Mouse (Mus musculus): ENCODE measurements around the gene Plcb4. TPM values are rescaled to one million over a fixed set of nuclear protein-coding genes. Genes with fewer than 3 reads are reported as not detected.

Plcb4 gene
- polyA plus RNA-seq, 1 experiment from 2014 or later = 14.5 TPM

GRCm38 (mm10) chr2:135773194-135773972, 114.6 kb downstream of the Plcb4 start:
- no peak for ATAC-seq (ENCODE audit: low FRiP score)
- peak; percentile 78 for DNase-seq (ENCODE audit: low spot score, missing footprints)
- Histone ChIP-seq H3K4me2 (no peak overlapping the region), H3K9me3 (ENCODE audit: control insufficient read depth, low read length) (no peaks in the 10 kb centered on the region), H3K9ac (ENCODE audit: low read length) (no peak overlapping the region), H3K4me1 (ENCODE audit: control insufficient read depth, insufficient read depth, low read length) (no peaks in the 10 kb centered on the region; the same call in 1 of the 2 replicates), H3K36me3 (ENCODE audit: control insufficient read depth, insufficient read depth, low read length) (no peaks in the 10 kb centered on the region), H3K4me3 (ENCODE audit: low read depth, low read length) (no peak overlapping the region), H3K27ac (ENCODE audit: low read depth, low read length) (no peak overlapping the region), H3K27me3 (ENCODE audit: control insufficient read depth, insufficient read depth, low read length) (no peaks in the 10 kb centered on the region)
- WGBS = 68% methylated on average over 10 of the region's 10 CpGs

- WGBS = 83% methylated on average over 4 of the region's 4 CpGs
- no peak overlapping the region for H3K4me2 ChIP-seq
- no peak overlapping the region for H3K27ac ChIP-seq (ENCODE audit: low read depth, low read length)
- no peak overlapping the region for H3K9ac ChIP-seq (ENCODE audit: low read length)
- no peaks in the 10 kb centered on the region for H3K36me3 ChIP-seq (ENCODE audit: control insufficient read depth, insufficient read depth, low read length)
- H3K27me3 ChIP-seq (ENCODE audit: control insufficient read depth, insufficient read depth, low read length) = no peaks in the 10 kb centered on the region
- ATAC-seq (ENCODE audit: low FRiP score) (no peak), DNase-seq (ENCODE audit: low spot score, missing footprints) (no peak)
- no peaks in the 10 kb centered on the region; the same call in 1 of the 2 replicates for H3K4me1 ChIP-seq (ENCODE audit: control insufficient read depth, insufficient read depth, low read length)
- no peaks in the 10 kb centered on the region for H3K9me3 ChIP-seq (ENCODE audit: control insufficient read depth, low read length)
- no peak overlapping the region for H3K4me3 ChIP-seq (ENCODE audit: low read depth, low read length)
Measured at GRCm38 (mm10) chr2:135775026-135775425, 116.2 kb downstream of the Plcb4 start.

- Histone ChIP-seq H3K4me2 (no peak overlapping the region), H3K9ac (ENCODE audit: low read length) (no peak overlapping the region), H3K9me3 (ENCODE audit: control insufficient read depth, low read length) (no peaks in the 10 kb centered on the region), H3K36me3 (ENCODE audit: control insufficient read depth, insufficient read depth, low read length) (no peaks in the 10 kb centered on the region), H3K4me3 (ENCODE audit: low read depth, low read length) (no peak overlapping the region), H3K4me1 (ENCODE audit: control insufficient read depth, insufficient read depth, low read length) (no peaks in the 10 kb centered on the region; the same call in 1 of the 2 replicates), H3K27me3 (ENCODE audit: control insufficient read depth, insufficient read depth, low read length) (no peaks in the 10 kb centered on the region), H3K27ac (ENCODE audit: low read depth, low read length) (no peak overlapping the region)
- peak; percentile 75 for DNase-seq (ENCODE audit: low spot score, missing footprints)
- WGBS = 91% methylated on average over 4 of the region's 4 CpGs
- no peak for ATAC-seq (ENCODE audit: low FRiP score)
Measured at GRCm38 (mm10) chr2:135776131-135776775, 117.4 kb downstream of the Plcb4 start.

- no peaks in the 10 kb centered on the region for H3K27me3 ChIP-seq (ENCODE audit: control insufficient read depth, insufficient read depth, low read length)
- 70% methylated on average over 6 of the region's 6 CpGs for WGBS
- no peaks in the 10 kb centered on the region for H3K4me1 ChIP-seq (ENCODE audit: control insufficient read depth, insufficient read depth, low read length)
- DNase-seq (ENCODE audit: low spot score, missing footprints) = no peak
- H3K4me3 ChIP-seq (ENCODE audit: low read depth, low read length) = no peak overlapping the region
- H3K36me3 ChIP-seq (ENCODE audit: control insufficient read depth, insufficient read depth, low read length) = no peaks in the 10 kb centered on the region
- no peak for ATAC-seq (ENCODE audit: low FRiP score)
- H3K9ac ChIP-seq (ENCODE audit: low read length) = no peak overlapping the region
- no peaks in the 10 kb centered on the region for H3K9me3 ChIP-seq (ENCODE audit: control insufficient read depth, low read length)
- H3K4me2 ChIP-seq = no peak overlapping the region
- H3K27ac ChIP-seq (ENCODE audit: low read depth, low read length) = no peak overlapping the region
Measured at GRCm38 (mm10) chr2:135781391-135781790, 122.6 kb downstream of the Plcb4 start.

GRCm38 (mm10) chr2:135787415-135787814, 128.6 kb downstream of the Plcb4 start:
- H3K4me2 ChIP-seq = no peak overlapping the region
- H3K36me3 ChIP-seq (ENCODE audit: control insufficient read depth, insufficient read depth, low read length) = no peaks in the 10 kb centered on the region
- H3K27me3 ChIP-seq (ENCODE audit: control insufficient read depth, insufficient read depth, low read length) = no peaks in the 10 kb centered on the region
- ATAC-seq (ENCODE audit: low FRiP score) (no peak), DNase-seq (ENCODE audit: low spot score, missing footprints) (no peak)
- no peaks in the 10 kb centered on the region for H3K9me3 ChIP-seq (ENCODE audit: control insufficient read depth, low read length)
- H3K4me1 ChIP-seq (ENCODE audit: control insufficient read depth, insufficient read depth, low read length) = peaks cover 2% of the 10 kb centered on the region; the same call in 1 of the 2 replicates
- no peak overlapping the region for H3K27ac ChIP-seq (ENCODE audit: low read depth, low read length)
- H3K9ac ChIP-seq (ENCODE audit: low read length) = no peak overlapping the region
- H3K4me3 ChIP-seq (ENCODE audit: low read depth, low read length) = no peak overlapping the region
- 91% methylated on average over 6 of the region's 6 CpGs for WGBS

GRCm38 (mm10) chr2:135792907-135793306, 134.1 kb downstream of the Plcb4 start:
- H3K4me3 ChIP-seq (ENCODE audit: low read depth, low read length) = no peak overlapping the region
- no peak overlapping the region for H3K4me2 ChIP-seq
- WGBS = 91% methylated on average over 4 of the region's 4 CpGs
- ATAC-seq (ENCODE audit: low FRiP score) (0 out of 2 replicates have a peak, but pooled peaks have one; percentile 61), DNase-seq (ENCODE audit: low spot score, missing footprints) (no peak)
- peaks cover 10% of the 10 kb centered on the region; the same call in 1 of the 2 replicates for H3K4me1 ChIP-seq (ENCODE audit: control insufficient read depth, insufficient read depth, low read length)
- H3K27me3 ChIP-seq (ENCODE audit: control insufficient read depth, insufficient read depth, low read length) = no peaks in the 10 kb centered on the region
- H3K36me3 ChIP-seq (ENCODE audit: control insufficient read depth, insufficient read depth, low read length) = no peaks in the 10 kb centered on the region
- H3K9ac ChIP-seq (ENCODE audit: low read length) = no peak overlapping the region
- no peaks in the 10 kb centered on the region for H3K9me3 ChIP-seq (ENCODE audit: control insufficient read depth, low read length)
- H3K27ac ChIP-seq (ENCODE audit: low read depth, low read length) = no peak overlapping the region

- 92% methylated on average over 5 of the region's 5 CpGs for WGBS
- no peak overlapping the region for H3K9ac ChIP-seq (ENCODE audit: low read length)
- H3K4me1 ChIP-seq (ENCODE audit: control insufficient read depth, insufficient read depth, low read length) = peaks cover 13% of the 10 kb centered on the region
- H3K27ac ChIP-seq (ENCODE audit: low read depth, low read length) = no peak overlapping the region
- H3K36me3 ChIP-seq (ENCODE audit: control insufficient read depth, insufficient read depth, low read length) = no peaks in the 10 kb centered on the region
- H3K4me2 ChIP-seq = no peak overlapping the region
- H3K9me3 ChIP-seq (ENCODE audit: control insufficient read depth, low read length) = no peaks in the 10 kb centered on the region
- no peak for DNase-seq (ENCODE audit: low spot score, missing footprints)
- no peak for ATAC-seq (ENCODE audit: low FRiP score)
- no peak overlapping the region for H3K4me3 ChIP-seq (ENCODE audit: low read depth, low read length)
- H3K27me3 ChIP-seq (ENCODE audit: control insufficient read depth, insufficient read depth, low read length) = no peaks in the 10 kb centered on the region
Measured at GRCm38 (mm10) chr2:135796684-135797083, 137.9 kb downstream of the Plcb4 start.

GRCm38 (mm10) chr2:135797677-135798546, 139.1 kb downstream of the Plcb4 start:
- Histone ChIP-seq H3K4me1 (ENCODE audit: control insufficient read depth, insufficient read depth, low read length) (peaks cover 13% of the 10 kb centered on the region), H3K36me3 (ENCODE audit: control insufficient read depth, insufficient read depth, low read length) (no peaks in the 10 kb centered on the region), H3K4me3 (ENCODE audit: low read depth, low read length) (no peak overlapping the region), H3K27ac (ENCODE audit: low read depth, low read length) (no peak overlapping the region), H3K27me3 (ENCODE audit: control insufficient read depth, insufficient read depth, low read length) (no peaks in the 10 kb centered on the region), H3K9me3 (ENCODE audit: control insufficient read depth, low read length) (no peaks in the 10 kb centered on the region), H3K9ac (ENCODE audit: low read length) (no peak overlapping the region), H3K4me2 (no peak overlapping the region)
- WGBS = 59% methylated on average over 5 of the region's 5 CpGs
- DNase-seq (ENCODE audit: low spot score, missing footprints) (no peak), ATAC-seq (ENCODE audit: low FRiP score) (no peak)

All from midbrain, embryonic 11.5 days (tissue).